Comparison of ENCODE assay signal across 11 mouse cellular contexts in genomic region chr19:45440554-45441175, GRCm38 (mm10).
DNase-seq lines count a peak whose midpoint lies in the region; ATAC-seq and TF ChIP-seq lines count a peak whose summit lies in the region.
"Had no signal": no experiment of that assay in that cellular context is flagged by ENCODE, and none has a peak within 500 bp of the region (broad histone marks: within the 10 kb centered on the region; RNA-seq: fewer than 3 reads in every experiment).

No protein-coding gene starts in this region.

- DNase-seq in forebrain, embryonic 11.5 days (ENCODE audit: low spot score), result no peak
- DNase-seq in liver, embryonic 11.5 days (ENCODE audit: low spot score), result no peak
- peak; percentile 7 for DNase-seq in heart, postnatal 25 days (ENCODE audit: low spot score)
- peak; percentile 66 for DNase-seq in lung, postnatal 36 days
- no peak for DNase-seq in embryonic facial prominence, embryonic 10.5 days (ENCODE audit: low spot score)
- DNase-seq in thymus, adult 2 months, result no peak
- DNase-seq: cerebellum, postnatal 36 days; kidney, adult 11 months; left cerebral cortex, postnatal 4 days had no signal

- H3K4me2 ChIP-seq in forebrain, embryonic 12.5 days, result no peak overlapping the region
- H3K4me2 ChIP-seq in forebrain, embryonic 11.5 days (ENCODE audit: low read depth, low read length, severe bottlenecking), result no peak overlapping the region
- H3K4me2 ChIP-seq in liver, embryonic 12.5 days, result peak overlapping the region; percentile 29
- no peak overlapping the region for H3K4me2 ChIP-seq in liver, embryonic 11.5 days

- no peaks in the 10 kb centered on the region for H3K36me3 ChIP-seq in forebrain, embryonic 12.5 days (replicated peaks)
- H3K36me3 ChIP-seq in forebrain, embryonic 11.5 days (ENCODE audit: control insufficient read depth, insufficient read depth, low read length), result no peaks in the 10 kb centered on the region
- H3K36me3 ChIP-seq in liver, embryonic 12.5 days, result 0 out of 2 replicates have a peak, but pooled peaks cover 4% of the 10 kb centered on the region
- H3K36me3 ChIP-seq in liver, embryonic 11.5 days (ENCODE audit: control insufficient read depth, insufficient read depth, low read length), result no peaks in the 10 kb centered on the region
- 0 out of 2 replicates have a peak, but pooled peaks cover 4% of the 10 kb centered on the region for H3K36me3 ChIP-seq in embryonic facial prominence, embryonic 10.5 days (replicated peaks)
- H3K36me3 ChIP-seq in thymus, adult 2 months (ENCODE audit: control insufficient read depth, insufficient read depth, low read length), result no peaks in the 10 kb centered on the region

- no peak for TF ChIP-seq POLR2A in thymus, adult 2 months (IDR thresholded peaks at IDR 0.05; ENCODE audit: control insufficient read depth, extremely low read depth, insufficient read depth, low read length, poor library complexity)

- peak; percentile 23; the same call in 1 of the 2 replicates for ATAC-seq in forebrain, embryonic 12.5 days (ENCODE audit: low FRiP score)
- no peak for ATAC-seq in forebrain, embryonic 11.5 days (replicated peaks; ENCODE audit: low FRiP score)
- ATAC-seq in liver, embryonic 12.5 days, result no peak
- ATAC-seq in liver, embryonic 11.5 days (replicated peaks; ENCODE audit: low FRiP score), result no peak

- TF ChIP-seq CTCF in thymus, adult 2 months (IDR thresholded peaks at IDR 0.05; ENCODE audit: borderline replicate concordance, control insufficient read depth, extremely low read depth, insufficient read depth, low read length, poor library complexity), result no peak

- H3K9me3 ChIP-seq in forebrain, embryonic 12.5 days, result no peaks in the 10 kb centered on the region
- H3K9me3 ChIP-seq in forebrain, embryonic 11.5 days (ENCODE audit: control insufficient read depth, low read length), result no peaks in the 10 kb centered on the region
- H3K9me3 ChIP-seq in liver, embryonic 12.5 days (replicated peaks), result no peaks in the 10 kb centered on the region
- no peaks in the 10 kb centered on the region for H3K9me3 ChIP-seq in liver, embryonic 11.5 days (ENCODE audit: control insufficient read depth, low read length)
- no peaks in the 10 kb centered on the region for H3K9me3 ChIP-seq in embryonic facial prominence, embryonic 10.5 days

- peaks cover 23% of the 10 kb centered on the region for H3K4me1 ChIP-seq in forebrain, embryonic 12.5 days
- 0 out of 2 replicates have a peak, but pooled peaks cover 2% of the 10 kb centered on the region for H3K4me1 ChIP-seq in forebrain, embryonic 11.5 days (replicated peaks; ENCODE audit: control insufficient read depth, insufficient read depth, low read length)
- H3K4me1 ChIP-seq in liver, embryonic 12.5 days, result peaks cover 40% of the 10 kb centered on the region
- H3K4me1 ChIP-seq in liver, embryonic 11.5 days (replicated peaks; ENCODE audit: control insufficient read depth, insufficient read depth, low read length), result peaks cover 23% of the 10 kb centered on the region
- peaks cover 17% of the 10 kb centered on the region for H3K4me1 ChIP-seq in embryonic facial prominence, embryonic 10.5 days
- H3K4me1 ChIP-seq in thymus, adult 2 months (replicated peaks; ENCODE audit: control insufficient read depth, insufficient read depth, low read length), result no peaks in the 10 kb centered on the region

- no peak overlapping the region for H3K27ac ChIP-seq in forebrain, embryonic 12.5 days
- no peak overlapping the region for H3K27ac ChIP-seq in forebrain, embryonic 11.5 days (ENCODE audit: low read depth, low read length)
- 0 out of 2 replicates have a peak overlapping the region, but pooled peaks have one; percentile 49 for H3K27ac ChIP-seq in liver, embryonic 12.5 days
- no peak overlapping the region for H3K27ac ChIP-seq in liver, embryonic 11.5 days (ENCODE audit: low read depth, low read length)
- no peak overlapping the region for H3K27ac ChIP-seq in embryonic facial prominence, embryonic 10.5 days (replicated peaks)
- H3K27ac ChIP-seq in thymus, adult 2 months (ENCODE audit: control insufficient read depth, insufficient read depth, low read length), result no peak overlapping the region

- 49% methylated on average over 10 of the region's 10 CpGs for WGBS in forebrain, embryonic 12.5 days
- 61% methylated on average over 10 of the region's 10 CpGs for WGBS in forebrain, embryonic 11.5 days
- WGBS in liver, embryonic 12.5 days (ENCODE audit: insufficient replicate concordance), result 53% methylated on average over 10 of the region's 10 CpGs
- WGBS in liver, embryonic 11.5 days, result 64% methylated on average over 10 of the region's 10 CpGs
- WGBS in embryonic facial prominence, embryonic 10.5 days, result 60% methylated on average over 10 of the region's 10 CpGs
- WGBS in thymus, adult 2 months, result 89% methylated on average over 10 of the region's 10 CpGs

- H3K4me3 ChIP-seq in forebrain, embryonic 12.5 days (replicated peaks), result no peak overlapping the region
- no peak overlapping the region for H3K4me3 ChIP-seq in forebrain, embryonic 11.5 days (ENCODE audit: low read depth, low read length)
- no peak overlapping the region for H3K4me3 ChIP-seq in liver, embryonic 12.5 days
- no peak overlapping the region for H3K4me3 ChIP-seq in liver, embryonic 11.5 days (ENCODE audit: low read depth, low read length)
- H3K4me3 ChIP-seq in embryonic facial prominence, embryonic 10.5 days, result no peak overlapping the region
- no peak overlapping the region for H3K4me3 ChIP-seq in thymus, adult 2 months (ENCODE audit: control insufficient read depth, insufficient read depth, low read length)

- no peaks in the 10 kb centered on the region for H3K27me3 ChIP-seq in forebrain, embryonic 12.5 days
- no peaks in the 10 kb centered on the region for H3K27me3 ChIP-seq in forebrain, embryonic 11.5 days (ENCODE audit: control insufficient read depth, insufficient read depth, low read length)
- no peaks in the 10 kb centered on the region for H3K27me3 ChIP-seq in liver, embryonic 12.5 days (replicated peaks)
- no peaks in the 10 kb centered on the region for H3K27me3 ChIP-seq in liver, embryonic 11.5 days (replicated peaks; ENCODE audit: control insufficient read depth, insufficient read depth, low read length)
- 0 out of 2 replicates have a peak, but pooled peaks cover 2% of the 10 kb centered on the region for H3K27me3 ChIP-seq in embryonic facial prominence, embryonic 10.5 days (replicated peaks; ENCODE audit: low read depth, poor library complexity, severe bottlenecking)
- H3K27me3 ChIP-seq in thymus, adult 2 months (ENCODE audit: control insufficient read depth, insufficient read depth, low read length), result no peaks in the 10 kb centered on the region

- H3K9ac ChIP-seq in forebrain, embryonic 12.5 days, result no peak overlapping the region
- H3K9ac ChIP-seq in forebrain, embryonic 11.5 days (ENCODE audit: low read length), result no peak overlapping the region
- H3K9ac ChIP-seq in liver, embryonic 12.5 days, result peak overlapping the region; percentile 35
- no peak overlapping the region for H3K9ac ChIP-seq in liver, embryonic 11.5 days (ENCODE audit: low read depth, low read length)

- intact Hi-C loops in heart, postnatal 25 days (cut with DNase I), result no loop called here

Comparison
In these comparisons a context has a peak if more than half of its experiments do, and no peak if none do; other contexts are left out.
1. DNase-seq: peak in heart, postnatal 25 days (single experiment) and lung, postnatal 36 days (single experiment); none in forebrain, embryonic 11.5 days (single experiment), liver, embryonic 11.5 days (single experiment), embryonic facial prominence, embryonic 10.5 days (single experiment) and thymus, adult 2 months (single experiment).